Mouse (Mus musculus) cerebellum, postnatal 14 days (tissue): ENCODE data around the gene Ngb.

Experiments
- DNase-seq, 2 experiments: peaks; one replicate each; pipeline ENCODE4 v3.0.0; 2021; ENCODE audit warnings: mixed read lengths in 2 of 2

The Ngb gene

GRCm38 (mm10) chr12:87091916-87092315 is 10.4 kb downstream of the Ngb start:
- no peak for DNase-seq

GRCm38 (mm10) chr12:87089701-87090100 is 12.6 kb downstream of the Ngb start:
- DNase-seq: no peak

DNA sequence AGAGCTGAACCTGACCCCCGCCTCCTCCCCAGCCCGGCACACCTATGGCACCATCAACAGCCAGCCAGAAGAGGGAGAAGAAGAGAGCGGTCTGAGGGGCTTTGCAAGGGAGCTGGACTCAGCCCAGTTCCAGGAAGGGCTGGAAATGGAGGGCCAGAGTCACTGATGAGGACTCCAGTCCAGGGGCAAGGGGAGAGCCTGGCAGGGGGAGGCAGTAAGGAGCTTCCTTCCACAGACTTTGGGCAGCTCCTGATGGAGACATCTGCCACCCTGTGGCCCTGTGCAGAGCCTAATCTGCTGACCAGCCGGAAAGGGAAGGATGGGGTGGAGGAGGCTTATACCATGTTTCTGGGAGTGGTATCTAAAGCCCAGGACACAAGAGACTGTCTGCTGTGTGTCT is 13.1 kb downstream of the Ngb start:
- no peak for DNase-seq

GRCm38 (mm10) chr12:87088331-87088730 is 14.0 kb downstream of the Ngb start:
- DNase-seq: peak in 1 of 2 experiments; percentile 64

DNA sequence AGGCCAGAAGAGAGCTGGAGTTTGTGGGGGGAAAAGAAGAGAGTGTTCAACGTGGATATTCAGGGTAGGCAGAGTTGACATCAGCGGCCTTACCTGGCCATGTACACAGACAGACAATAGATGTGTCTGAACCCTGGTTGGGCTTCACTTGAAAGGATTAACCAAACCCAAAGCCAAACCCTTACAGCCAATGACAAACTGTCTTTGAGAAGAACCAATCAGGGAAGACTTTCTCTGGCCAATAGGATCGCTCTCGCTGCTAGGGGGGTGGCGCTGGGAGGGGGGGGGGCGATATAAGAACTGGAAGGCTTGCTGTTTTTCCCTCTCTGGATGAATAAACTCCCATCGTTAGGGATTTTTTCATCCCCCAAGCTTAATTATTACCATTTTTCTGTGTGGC is 15.1 kb downstream of the Ngb start:
- no peak for DNase-seq

DNA sequence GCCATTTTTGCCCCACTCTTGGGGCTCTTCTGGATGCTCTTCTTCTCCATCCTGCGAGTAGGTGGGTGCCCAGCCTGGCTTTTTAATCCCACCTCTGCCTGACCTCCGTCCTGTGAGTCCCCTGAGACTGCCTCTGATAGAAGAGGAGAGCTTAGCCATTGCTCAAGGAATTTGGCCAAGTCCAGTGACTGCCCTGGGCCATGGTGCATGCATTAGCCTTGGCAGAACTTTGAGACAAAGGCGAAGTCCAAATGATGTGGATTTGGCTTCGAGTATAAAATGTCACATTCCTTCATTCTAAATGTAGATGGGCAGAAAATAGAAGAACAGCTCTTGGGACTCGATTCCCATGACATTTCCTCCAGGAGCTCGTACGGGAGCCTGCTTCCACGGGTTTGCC is 19.5 kb downstream of the Ngb start:
- DNase-seq: no peak

- no peak for DNase-seq
These were observed 25.7 kb downstream of the Ngb start for GRCm38 (mm10) chr12:87076610-87077009.

GRCm38 (mm10) chr12:87070520-87070919 is 31.8 kb downstream of the Ngb start:
- DNase-seq: peak in 1 of 2 experiments; percentile 38

DNA sequence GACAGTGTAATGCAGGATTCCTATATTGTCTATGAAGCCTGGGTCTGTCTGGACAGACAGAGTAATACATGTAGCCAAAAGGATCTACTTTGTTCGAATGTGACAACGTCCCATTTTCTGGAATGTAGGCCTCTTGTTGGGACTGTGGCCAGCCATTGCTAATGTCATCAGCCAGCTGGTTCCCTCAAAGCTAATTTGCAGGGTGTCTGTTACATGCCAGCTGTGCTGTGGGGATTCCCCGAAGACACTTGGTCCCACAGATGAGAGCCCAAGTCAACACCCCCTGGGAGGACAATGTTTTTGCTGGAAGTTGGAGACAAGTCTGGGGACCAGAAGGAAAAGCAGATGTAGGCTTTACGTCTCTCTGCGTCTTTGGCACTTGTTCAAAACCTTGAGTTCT is 35.9 kb downstream of the Ngb start:
- DNase-seq: peak in 1 of 2 experiments; percentile 26

- DNase-seq: peak; percentile 74 to 76
These were observed 36.9 kb downstream of the Ngb start for GRCm38 (mm10) chr12:87065446-87065845.

- DNase-seq: no peak
These were observed 45.3 kb downstream of the Ngb start for GRCm38 (mm10) chr12:87057066-87057465.

DNA sequence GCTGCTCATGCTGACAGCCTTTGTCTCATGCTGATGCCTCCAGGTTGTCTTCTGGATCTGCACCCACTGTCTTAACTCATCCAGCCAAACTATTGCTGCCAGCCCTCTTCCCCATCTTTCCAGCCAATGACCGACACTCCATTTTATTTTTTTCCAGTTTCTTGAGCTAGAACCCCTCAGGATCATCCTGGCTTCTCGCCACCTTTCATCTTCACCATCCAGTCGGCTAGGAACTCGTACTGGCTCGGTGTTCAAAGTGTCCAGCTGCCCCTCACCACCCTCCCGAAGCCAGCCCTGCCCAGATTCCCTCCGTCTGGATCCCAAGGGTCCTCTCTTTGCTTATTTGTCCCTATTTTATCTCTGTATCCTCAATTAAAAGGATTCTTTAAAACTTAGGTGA is 47.5 kb downstream of the Ngb start:
- peak in 1 of 2 experiments; percentile 37 for DNase-seq

DNA sequence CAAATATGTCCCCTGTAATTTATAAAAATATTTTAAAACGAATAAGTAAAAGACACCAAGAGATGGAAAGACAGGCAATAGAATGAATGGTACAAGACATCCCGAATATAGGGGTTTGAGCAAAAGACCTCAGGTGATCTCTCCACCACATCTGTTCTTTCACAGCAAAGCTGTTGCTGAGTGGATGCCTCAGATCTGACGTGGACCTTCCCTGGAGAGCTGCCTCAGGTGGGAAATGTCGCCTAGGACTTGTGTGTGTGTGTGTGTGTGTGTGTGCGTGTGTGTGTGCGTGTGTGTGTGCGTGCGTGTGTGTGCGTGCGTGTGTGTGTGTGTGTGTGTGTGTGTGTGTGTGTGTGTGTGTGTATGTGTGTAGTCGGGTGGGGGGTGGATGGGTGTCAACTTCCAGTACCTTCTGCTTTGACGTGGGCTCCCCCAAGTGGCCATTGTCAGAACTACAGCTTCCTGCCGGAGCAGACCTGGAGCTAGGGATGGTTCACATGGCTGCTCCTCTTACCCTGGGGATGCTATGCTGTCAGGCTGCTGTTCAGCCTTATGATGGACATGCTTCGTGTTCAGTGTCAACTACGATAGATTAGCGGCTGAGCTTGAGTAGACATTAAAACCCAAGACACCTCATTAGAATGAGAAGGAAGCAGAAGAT is 49.5 kb downstream of the Ngb start:
- DNase-seq: peak; percentile 98 to 100

DNA sequence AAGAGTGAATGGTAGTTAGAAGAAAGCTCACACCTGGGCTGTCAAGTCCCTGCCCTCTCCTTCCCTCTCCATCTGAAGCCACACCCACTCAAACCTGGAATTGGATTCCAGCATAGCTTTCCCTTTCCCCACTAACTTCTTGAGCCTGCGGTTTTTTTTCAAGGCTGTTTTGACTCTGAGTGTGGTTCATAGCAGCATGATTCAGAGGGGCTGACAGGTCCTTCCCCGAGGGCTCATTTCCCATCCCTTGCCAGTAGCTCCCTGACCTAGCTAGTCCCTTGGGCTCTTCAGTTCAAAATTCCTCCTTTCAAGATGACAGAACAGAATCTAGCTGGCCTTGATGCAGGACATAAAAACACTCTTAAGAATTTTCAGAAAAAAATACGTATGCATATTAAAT is 54.8 kb downstream of the Ngb start:
- no peak for DNase-seq
